Mouse (Mus musculus) C2C12 (cell line): Measurements from ENCODE around the gene Pigz. TPM values are rescaled to one million over a fixed set of nuclear protein-coding genes. Genes with fewer than 3 reads are reported as not detected.

Experiments used
- H3K27me3 ChIP-seq: one replicate; pipeline ENCODE4 v1.6.1; 2011; ENCODE audit not compliant: control insufficient read depth, insufficient read depth, insufficient read length
- H3K36me3 ChIP-seq: one replicate; pipeline ENCODE4 v1.6.1; 2011; ENCODE audit not compliant: control insufficient read depth, insufficient read depth
- H3K4me3 ChIP-seq: one replicate; pipeline ENCODE4 v1.5.1; 2011; ENCODE audit warnings: mild to moderate bottlenecking, control low read depth; ENCODE audit not compliant: poor library complexity, insufficient read depth, severe bottlenecking
- H3K79me2 ChIP-seq: one replicate; pipeline ENCODE4 v1.6.1; 2011; ENCODE audit not compliant: control insufficient read depth, insufficient read depth
- H3K79me3 ChIP-seq: one replicate; pipeline ENCODE4 v1.6.1; 2011; ENCODE audit warnings: low read depth, control low read depth
- H3ac ChIP-seq: one replicate; pipeline ENCODE3; 2011; ENCODE audit warnings: low read depth; ENCODE audit not compliant: control insufficient read depth, insufficient read length
- CEBPB ChIP-seq: IDR thresholded peaks from one replicate; pipeline ENCODE4 v1.6.1; 2011; ENCODE audit warnings: low read depth, mild to moderate bottlenecking, control low read depth, moderate library complexity
- CTCF ChIP-seq: IDR thresholded peaks from one replicate; pipeline ENCODE4 v1.5.1; 2011; ENCODE audit not compliant: control insufficient read depth, insufficient read depth, insufficient read length
- FOSL1 ChIP-seq: IDR thresholded peaks from one replicate; pipeline ENCODE4 v1.8.0; 2011; ENCODE audit warnings: mild to moderate bottlenecking, low read length; ENCODE audit not compliant: poor library complexity, insufficient read depth, severe bottlenecking
- MAX ChIP-seq: IDR thresholded peaks from one replicate; pipeline ENCODE4 v1.6.1; 2011; ENCODE audit warnings: mild to moderate bottlenecking, control low read depth
- MYOD1 ChIP-seq: IDR thresholded peaks from one replicate; pipeline ENCODE4 v1.6.1; 2011; ENCODE audit warnings: low read depth; ENCODE audit not compliant: control insufficient read depth, insufficient read length
- MYOG ChIP-seq: IDR thresholded peaks from one replicate; pipeline ENCODE4 v1.6.1; 2011; ENCODE audit not compliant: control insufficient read depth, insufficient read length; ENCODE audit errors: extremely low read depth
- USF1 ChIP-seq: IDR thresholded peaks from one replicate; pipeline ENCODE4 v1.6.1; 2011; ENCODE audit warnings: low read depth, mild to moderate bottlenecking, control low read depth, moderate library complexity
- polyA plus RNA-seq: library from polyadenylated mRNA; unstranded; fragments of >200 nt; fragmentation: generic; extraction: Trizol; gene quantifications from one replicate; pipeline ENCODE4 v1.2.1, GENCODE M21; 2012; ENCODE audit warnings: missing spikeins

Pigz gene
- polyA plus RNA-seq, 1 experiment, result 0.05 TPM

DNA sequence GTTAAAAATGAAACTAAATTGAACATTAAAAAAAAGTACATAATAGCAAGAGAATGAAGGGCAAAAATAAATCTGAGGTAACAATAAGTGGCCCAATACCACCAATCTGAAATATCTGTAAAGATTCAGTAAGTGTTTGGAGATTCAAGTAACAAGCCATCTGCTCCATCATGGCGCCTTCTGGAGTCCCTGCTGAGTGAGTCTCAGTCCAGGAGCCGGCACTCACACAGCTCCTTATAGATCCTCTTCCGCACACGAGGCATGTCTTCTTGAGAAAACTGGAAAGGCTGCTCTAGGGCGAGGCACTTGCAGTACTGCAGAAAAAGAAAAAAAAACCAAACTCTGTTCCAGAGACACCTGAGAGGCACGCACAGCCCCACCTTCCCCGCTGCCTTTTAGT, 29.6 kb downstream of the Pigz start:
- Histone ChIP-seq H3K79me3 (no peaks in the 10 kb centered on the region), H3K36me3 (peaks cover 83% of the 10 kb centered on the region), H3K4me3 (no peak overlapping the region), H3K79me2 (no peaks in the 10 kb centered on the region), H3ac (no peak overlapping the region), H3K27me3 (no peaks in the 10 kb centered on the region)
- TF ChIP-seq MAX (no peak), FOSL1 (no peak), MYOD1 (no peak), USF1 (no peak), CTCF (no peak), MYOG (no peak), CEBPB (no peak)

DNA sequence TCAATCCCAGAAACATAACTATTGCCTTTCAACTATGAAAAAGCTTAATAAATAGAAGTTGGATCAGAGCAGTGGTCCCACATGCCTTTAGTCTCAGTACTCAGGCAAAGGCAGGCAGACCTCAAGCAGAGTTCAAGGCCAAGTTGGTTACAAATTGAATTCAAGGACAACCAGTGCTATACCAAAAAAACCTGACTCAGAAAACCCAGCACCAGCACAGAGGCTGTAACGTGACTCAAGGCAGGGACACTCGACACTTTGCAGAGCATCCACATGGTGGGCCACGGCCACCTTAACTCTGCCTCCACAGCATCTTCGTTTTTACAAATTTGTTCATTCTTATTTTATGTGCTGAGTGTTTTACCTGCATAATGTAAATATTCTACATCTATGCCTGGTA, 41.6 kb downstream of the Pigz start:
- Histone ChIP-seq H3K79me3 (no peaks in the 10 kb centered on the region), H3K36me3 (peaks cover 60% of the 10 kb centered on the region), H3K4me3 (no peak overlapping the region), H3K27me3 (no peaks in the 10 kb centered on the region), H3K79me2 (no peaks in the 10 kb centered on the region), H3ac (no peak overlapping the region)
- TF ChIP-seq CEBPB, result no peak
- no peak for TF ChIP-seq CTCF
- no peak for TF ChIP-seq USF1
- TF ChIP-seq FOSL1, result no peak
- no peak for TF ChIP-seq MYOD1
- no peak for TF ChIP-seq MYOG
- no peak for TF ChIP-seq MAX

DNA sequence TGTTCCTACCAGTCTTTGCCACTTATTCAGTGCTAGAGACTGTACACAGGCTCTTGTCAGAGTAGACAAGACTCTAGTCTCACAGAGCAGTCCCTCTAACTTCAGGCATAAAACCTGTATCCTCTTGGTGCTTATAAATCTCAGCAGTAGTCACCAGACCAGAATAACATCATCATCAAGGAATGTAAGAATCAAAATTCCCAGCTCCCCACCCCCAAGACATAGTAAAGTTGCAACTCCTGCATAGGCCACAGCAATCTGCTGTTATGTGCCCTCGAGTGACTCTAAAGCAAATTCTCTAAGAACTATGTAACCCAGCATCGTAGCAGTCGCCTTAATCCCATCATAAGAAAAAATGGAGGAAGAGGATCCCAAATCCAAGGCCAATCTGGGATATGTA, 45.9 kb downstream of the Pigz start:
- Histone ChIP-seq H3K79me3 (no peaks in the 10 kb centered on the region), H3K4me3 (no peak overlapping the region), H3K27me3 (no peaks in the 10 kb centered on the region), H3K79me2 (no peaks in the 10 kb centered on the region), H3ac (no peak overlapping the region), H3K36me3 (peaks cover 55% of the 10 kb centered on the region)
- TF ChIP-seq MYOG (no peak), FOSL1 (no peak), MAX (no peak)

DNA sequence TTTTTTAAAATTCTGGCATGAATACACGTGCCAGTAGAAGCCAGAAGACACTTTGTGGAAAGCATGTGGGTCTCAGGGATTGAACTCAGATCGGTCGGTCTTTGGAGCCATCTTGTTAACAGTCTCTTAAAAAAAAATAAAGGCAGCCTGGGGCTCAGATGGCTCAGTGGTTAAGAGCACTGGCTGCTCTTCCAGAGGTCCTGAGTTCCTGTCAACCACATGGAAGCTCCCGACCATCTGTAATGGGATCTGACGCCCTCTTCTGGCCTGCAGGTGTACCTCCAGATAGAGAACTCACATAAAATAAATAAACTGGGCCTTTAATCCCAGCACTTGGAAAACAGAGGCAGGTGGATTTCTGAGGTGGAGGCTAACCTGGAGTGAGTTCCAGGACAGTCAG, 47.3 kb downstream of the Pigz start:
- H3K36me3 ChIP-seq, result peaks cover 48% of the 10 kb centered on the region
- H3K79me3 ChIP-seq, result no peaks in the 10 kb centered on the region
- no peaks in the 10 kb centered on the region for H3K27me3 ChIP-seq
- TF ChIP-seq MYOD1 (no peak), MAX (no peak), CTCF (no peak), CEBPB (no peak), FOSL1 (no peak), MYOG (no peak), USF1 (no peak)
- no peak overlapping the region for H3K4me3 ChIP-seq
- no peak overlapping the region for H3ac ChIP-seq
- H3K79me2 ChIP-seq, result peaks cover 1% of the 10 kb centered on the region

DNA sequence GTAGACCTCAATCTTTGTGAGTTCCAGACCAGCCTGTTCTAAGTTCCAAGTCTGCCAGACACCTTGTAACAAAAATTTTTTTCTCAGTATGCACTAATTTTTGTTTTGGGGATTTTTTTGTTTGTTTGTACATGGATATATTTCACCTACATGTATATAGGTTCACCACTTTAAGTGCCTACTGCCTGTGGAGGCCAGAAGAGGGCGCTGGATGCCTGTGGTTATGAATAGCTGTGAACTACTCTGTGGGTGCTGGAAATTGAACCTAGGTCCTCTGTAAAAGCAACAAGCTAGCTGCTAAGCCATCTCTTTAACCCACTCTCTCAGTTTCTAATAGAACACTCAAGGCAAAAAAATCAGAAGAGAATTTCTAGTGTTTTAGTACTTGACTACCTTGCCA, 58.4 kb downstream of the Pigz start:
- Histone ChIP-seq H3K4me3 (no peak overlapping the region), H3K36me3 (peaks cover 36% of the 10 kb centered on the region), H3K27me3 (no peaks in the 10 kb centered on the region), H3K79me3 (peaks cover 34% of the 10 kb centered on the region), H3K79me2 (peaks cover 58% of the 10 kb centered on the region), H3ac (no peak overlapping the region)
- TF ChIP-seq USF1 (no peak), FOSL1 (no peak), MAX (no peak), CTCF (no peak), CEBPB (no peak), MYOD1 (no peak), MYOG (no peak)

DNA sequence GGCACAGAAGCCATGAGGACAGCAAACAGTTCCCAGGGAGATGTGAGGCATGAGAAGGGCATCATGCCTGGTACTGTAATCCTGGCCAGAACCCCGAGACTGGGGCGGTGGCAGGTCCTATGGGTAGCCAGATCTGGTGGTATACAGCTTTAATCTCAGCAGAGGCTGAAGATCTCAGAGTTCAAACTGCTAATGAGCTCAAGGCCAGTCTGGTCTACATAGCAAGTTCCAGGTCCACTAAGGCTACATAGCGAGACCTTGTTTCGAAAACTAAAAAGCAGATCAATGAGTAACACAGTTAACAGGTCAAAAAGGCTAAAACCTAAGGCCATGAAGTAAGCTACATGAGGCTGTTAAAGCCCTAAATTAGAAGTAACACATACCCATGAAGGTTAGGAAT, 59.5 kb downstream of the Pigz start:
- Histone ChIP-seq H3K79me3 (peaks cover 45% of the 10 kb centered on the region), H3K4me3 (no peak overlapping the region), H3K36me3 (peaks cover 29% of the 10 kb centered on the region), H3K27me3 (no peaks in the 10 kb centered on the region), H3K79me2 (peaks cover 66% of the 10 kb centered on the region), H3ac (no peak overlapping the region)
- TF ChIP-seq MAX, result no peak
- TF ChIP-seq USF1, result no peak
- no peak for TF ChIP-seq MYOD1
- no peak for TF ChIP-seq CTCF
- no peak for TF ChIP-seq CEBPB
- TF ChIP-seq FOSL1, result no peak
- no peak for TF ChIP-seq MYOG
